Mouse (Mus musculus) liver, embryonic 14 days (tissue): ENCODE data around the gene Noa1. TPM values are rescaled to one million over a fixed set of nuclear protein-coding genes. Genes with fewer than 3 reads are reported as not detected.

Experiments used
- polyA plus RNA-seq: library from polyadenylated mRNA; depleted of rRNA; stranded (reverse); fragments of >200 nt; gene quantifications from 2 replicates; pipeline ENCODE4 v1.2.3, GENCODE M21; 2012; rRNA removed

Gene Noa1
- polyA plus RNA-seq, result 9.8 and 11.6 TPM in 2 replicates

DNA sequence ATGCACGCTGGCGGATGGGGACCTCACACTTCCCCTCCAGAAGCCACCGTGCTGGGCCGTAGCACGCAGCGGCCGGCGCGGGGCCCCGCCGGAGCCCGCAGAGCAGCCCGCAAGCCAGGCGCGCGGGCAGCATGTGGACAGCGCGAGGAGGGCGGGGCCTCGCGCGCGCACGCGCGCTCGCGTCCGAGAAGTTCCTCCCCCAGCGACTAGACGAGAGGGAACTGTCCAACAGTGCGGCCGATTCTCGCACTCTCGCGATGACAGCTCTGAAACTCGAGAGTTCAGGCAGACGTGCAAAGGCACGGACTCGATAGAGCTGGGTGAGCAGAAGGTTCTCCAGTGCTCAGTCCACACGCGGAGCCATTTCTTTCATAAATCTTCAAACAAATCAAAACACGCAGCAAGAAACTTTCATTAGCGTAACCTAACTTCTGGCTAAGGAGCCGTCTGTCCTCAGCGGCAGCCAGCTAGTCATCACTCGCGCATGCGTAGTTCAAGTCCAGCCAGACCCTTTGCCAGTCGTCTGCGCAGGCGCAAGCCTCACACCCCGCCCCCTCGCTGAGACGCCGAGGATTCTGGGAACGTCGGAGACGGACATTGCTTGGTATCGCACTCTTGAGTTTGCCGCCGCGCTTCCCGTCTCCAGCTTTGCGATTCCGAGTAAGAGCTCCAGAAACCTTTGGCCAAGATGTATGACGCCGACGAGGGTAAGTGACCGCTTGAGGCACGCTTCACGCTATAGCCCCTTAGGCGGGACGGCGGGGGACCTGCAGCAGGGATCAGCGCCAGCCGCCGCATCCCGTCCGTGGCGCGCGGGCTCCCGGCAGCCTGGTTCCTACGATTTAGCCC lies at the start of gene Noa1, which contains the start of gene Polr2b:
TSS of gene Noa1 (minus strand) at position 161 of the 849 bp plus-strand sequence.
TSS of gene Polr2b (plus strand) at position 224 of the 849 bp plus-strand sequence.

GRCm38 (mm10) chr5:77265081-77265670 lies 44.7 kb downstream of the Noa1 start, which contains the start of gene Rest:
Gene Rest, plus strand, starts transcription at chr5:77265491.

Other genes with a start within 250 kb of the Noa1 start
- 0.62 and 0.71 TPM in 2 replicates for gene Hopx, start 195.0 kb downstream of the Noa1 start, polyA plus RNA-seq
- 0.05 TPM in 1 of 2 replicates, not detected in the other for gene Spink2, start 98.6 kb downstream of the Noa1 start, polyA plus RNA-seq
- 3.6 and 4.3 TPM in 2 replicates for gene Rest, start 44.6 kb downstream of the Noa1 start, polyA plus RNA-seq
- gene Polr2b, start 63 bp upstream of the Noa1 start, polyA plus RNA-seq, result 26.0 and 29.1 TPM in 2 replicates
- 14.2 and 14.4 TPM in 2 replicates for gene Igfbp7, start 98.0 kb upstream of the Noa1 start, polyA plus RNA-seq